Mouse (Mus musculus) left cerebral cortex, adult 11 months (tissue): ENCODE data around the gene Cpne5.
"Not testable (repeated sequence)": the region's sequence is repeated elsewhere in the genome, so short reads cannot be mapped to it uniquely, and the experiment has no call there.

Source experiments
- DNase-seq: peaks from one replicate; pipeline ENCODE4 v3.0.0; 2022; ENCODE audit warnings: low spot score

The Cpne5 gene

GRCm38 (mm10) chr17:29135066-29135465, 102.9 kb downstream of the Cpne5 start:
- no peak for DNase-seq

GRCm38 (mm10) chr17:29129341-29129740, 108.6 kb downstream of the Cpne5 start:
- no peak for DNase-seq

GRCm38 (mm10) chr17:29126561-29126960, 111.4 kb downstream of the Cpne5 start:
- DNase-seq: no peak

GRCm38 (mm10) chr17:29123578-29124174, 114.3 kb downstream of the Cpne5 start:
- no peak for DNase-seq

- no peak for DNase-seq
Measured at GRCm38 (mm10) chr17:29122817-29123216, 115.2 kb downstream of the Cpne5 start.

- DNase-seq: no peak
Measured at GRCm38 (mm10) chr17:29120666-29121065, 117.3 kb downstream of the Cpne5 start.

GRCm38 (mm10) chr17:29118057-29118456, 119.9 kb downstream of the Cpne5 start:
- DNase-seq: no peak

- no peak for DNase-seq
Measured at GRCm38 (mm10) chr17:29117006-29117648, 120.8 kb downstream of the Cpne5 start.

GRCm38 (mm10) chr17:29116023-29116422, 121.9 kb downstream of the Cpne5 start:
- no peak for DNase-seq

GRCm38 (mm10) chr17:29113591-29114352, 124.2 kb downstream of the Cpne5 start, which contains the start of gene Rab44:
Rab44 (plus strand) TSS chr17:29114145.
- no peak for DNase-seq

GRCm38 (mm10) chr17:29111332-29111731, 126.6 kb downstream of the Cpne5 start:
- no peak for DNase-seq

- DNase-seq: not testable (repeated sequence)
Measured at GRCm38 (mm10) chr17:29110356-29110755, 127.6 kb downstream of the Cpne5 start.
